Mouse (Mus musculus) hindbrain, embryonic 16.5 days (tissue): ENCODE results near the gene Galnt15. TPM values are rescaled to one million over a fixed set of nuclear protein-coding genes. Genes with fewer than 3 reads are reported as not detected.

Experiments
- ATAC-seq: fragments of 200-750 bp; cut with Nextera tagmentation; 2 replicates; pipeline ENCODE4 v1.8.0; 2017; ENCODE audit warnings: moderate TSS enrichment, moderate library complexity
- H3K27ac ChIP-seq: fragments of 300-500 bp; sonication (generic); 2 replicates; pipeline ENCODE4 v1.5.1; 2014; ENCODE audit warnings: low read depth, mild to moderate bottlenecking, control low read depth, low read length, moderate library complexity
- H3K27me3 ChIP-seq: fragments of 300-500 bp; sonication (generic); replicated peaks from 2 replicates; pipeline ENCODE4 v1.6.1; 2014; ENCODE audit warnings: low read length; ENCODE audit not compliant: control insufficient read depth, insufficient read depth
- H3K36me3 ChIP-seq: fragments of 300-500 bp; sonication (generic); 2 replicates; pipeline ENCODE4 v1.6.1; 2014; ENCODE audit warnings: mild to moderate bottlenecking, low read length, moderate library complexity, mixed read lengths; ENCODE audit not compliant: control insufficient read depth, insufficient read depth
- H3K4me1 ChIP-seq: fragments of 300-500 bp; sonication (generic); 2 replicates; pipeline ENCODE4 v1.6.1; 2014; ENCODE audit warnings: low read depth, low read length; ENCODE audit not compliant: control insufficient read depth, insufficient read depth
- H3K4me2 ChIP-seq: fragments of 300-500 bp; sonication (generic); 2 replicates; pipeline ENCODE4 v1.6.1; 2014; ENCODE audit warnings: mild to moderate bottlenecking, low read length, control low read depth, moderate library complexity
- H3K4me3 ChIP-seq: fragments of 300-500 bp; sonication (generic); 2 replicates; pipeline ENCODE4 v1.5.1; 2014; ENCODE audit warnings: mild to moderate bottlenecking, low read length, control low read depth, moderate library complexity
- H3K9ac ChIP-seq: fragments of 300-500 bp; sonication (generic); 2 replicates; pipeline ENCODE4 v1.6.1; 2014; ENCODE audit warnings: low read depth, mild to moderate bottlenecking, control low read depth, low read length, moderate library complexity
- H3K9me3 ChIP-seq: fragments of 300-500 bp; sonication (generic); 2 replicates; pipeline ENCODE4 v1.6.1; 2014; ENCODE audit warnings: mild to moderate bottlenecking, low read length, moderate library complexity; ENCODE audit not compliant: control insufficient read depth
- WGBS: fragments of 180-500 bp; shearing (Covaris S2); extraction: QIAGEN DNeasy Blood & Tissue Kit; methylation state at CpG from one replicate; pipeline ENCODE4 v1.1.7; 2014; 5-methylcytosine and 5-hydroxymethylcytosine counted together
- polyA plus RNA-seq: library from polyadenylated mRNA; unstranded; fragments of >200 nt; fragmentation: Nextera tagmentation; extraction: Ambion mirVana; gene quantifications from 2 replicates; pipeline ENCODE4 v1.2.1, GENCODE M21; 2015

The Galnt15 gene
- polyA plus RNA-seq, 1 experiment from 2014 or later, result 1.4 TPM

DNA sequence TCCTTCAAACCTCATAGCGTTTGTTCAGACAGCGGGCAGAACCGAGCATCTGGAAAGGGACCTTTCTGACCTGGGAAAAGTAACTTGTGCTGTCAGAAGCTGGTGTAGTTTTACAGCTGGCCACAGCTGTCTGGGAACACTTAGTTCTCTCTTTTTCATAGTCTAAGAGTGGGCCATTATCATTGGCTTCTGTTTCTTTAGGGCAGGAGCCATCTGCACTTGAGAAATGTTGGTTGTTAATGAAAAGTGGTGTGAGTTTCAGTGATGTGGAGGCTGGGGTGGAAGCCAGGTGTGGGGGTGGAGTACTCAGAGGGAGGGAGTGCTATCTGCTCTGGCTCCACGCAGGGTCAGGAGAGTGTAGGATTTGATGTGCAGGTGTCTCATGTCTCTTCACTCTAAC is 62.3 kb downstream of the Galnt15 start:
- Histone ChIP-seq H3K4me3 (no peak overlapping the region), H3K9ac (no peak overlapping the region), H3K4me1 (peaks cover 12% of the 10 kb centered on the region), H3K36me3 (peaks cover 11% of the 10 kb centered on the region), H3K27me3 (no peaks in the 10 kb centered on the region), H3K4me2 (no peak overlapping the region), H3K27ac (no peak overlapping the region), H3K9me3 (no peaks in the 10 kb centered on the region)
- ATAC-seq, result no peak
- WGBS, result 82% methylated on average over 4 of the region's 4 CpGs

- ATAC-seq, result no peak
- WGBS, result 91% methylated on average over 4 of the region's 4 CpGs
- Histone ChIP-seq H3K9ac (no peak overlapping the region), H3K27ac (no peak overlapping the region), H3K4me2 (no peak overlapping the region), H3K4me1 (peaks cover 6% of the 10 kb centered on the region), H3K9me3 (no peaks in the 10 kb centered on the region), H3K36me3 (peaks cover 13% of the 10 kb centered on the region), H3K27me3 (no peaks in the 10 kb centered on the region), H3K4me3 (no peak overlapping the region)
Measured at GRCm38 (mm10) chr14:32091704-32092103, 62.9 kb downstream of the Galnt15 start.

- H3K36me3 ChIP-seq, result peaks cover 24% of the 10 kb centered on the region
- WGBS, result 81% methylated on average over 1 of the region's 1 CpGs
- ATAC-seq, result no peak
- H3K9me3 ChIP-seq, result no peaks in the 10 kb centered on the region
- H3K27me3 ChIP-seq, result no peaks in the 10 kb centered on the region
- H3K4me3 ChIP-seq, result no peak overlapping the region
- no peak overlapping the region for H3K4me2 ChIP-seq
- no peak overlapping the region; the same call in 1 of the 2 replicates for H3K9ac ChIP-seq
- no peaks in the 10 kb centered on the region for H3K4me1 ChIP-seq
- H3K27ac ChIP-seq, result no peak overlapping the region
Measured at GRCm38 (mm10) chr14:32093018-32093417, 64.2 kb downstream of the Galnt15 start.

DNA sequence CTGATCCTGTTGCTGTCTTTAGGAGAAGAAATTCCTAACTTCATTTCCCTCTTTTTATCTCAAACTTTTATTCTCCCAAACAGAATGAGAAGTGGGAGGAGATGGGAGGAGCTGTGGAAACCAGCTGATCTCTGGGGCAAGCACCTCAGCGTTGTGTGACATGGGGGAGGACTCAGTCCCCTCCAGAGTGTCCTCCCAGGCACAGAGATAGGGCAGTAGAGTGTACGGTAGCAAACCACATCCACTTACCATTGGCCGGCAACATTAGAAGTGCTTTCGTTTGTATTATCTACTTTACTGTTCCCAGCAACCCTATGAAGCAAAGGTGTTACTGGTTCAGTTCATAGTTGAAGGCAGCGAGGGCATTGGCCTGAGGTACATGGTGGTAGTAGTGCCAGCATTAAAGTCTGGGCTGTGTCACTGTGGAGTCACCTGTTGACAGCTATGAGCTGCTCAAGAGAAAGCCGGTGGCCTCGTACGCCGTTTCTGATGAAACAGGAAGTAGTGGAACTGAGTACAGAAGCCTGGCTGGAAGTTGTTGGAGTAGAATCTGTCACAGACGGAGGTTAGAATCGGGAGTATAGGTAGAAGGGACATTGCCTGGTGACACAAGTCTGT is 64.8 kb downstream of the Galnt15 start:
- Histone ChIP-seq H3K9me3 (no peaks in the 10 kb centered on the region), H3K27me3 (no peaks in the 10 kb centered on the region), H3K27ac (no peak overlapping the region), H3K4me3 (no peak overlapping the region), H3K9ac (no peak overlapping the region; the same call in 1 of the 2 replicates), H3K36me3 (peaks cover 24% of the 10 kb centered on the region), H3K4me2 (no peak overlapping the region), H3K4me1 (no peaks in the 10 kb centered on the region)
- ATAC-seq, result no peak
- 92% methylated on average over 11 of the region's 11 CpGs for WGBS

DNA sequence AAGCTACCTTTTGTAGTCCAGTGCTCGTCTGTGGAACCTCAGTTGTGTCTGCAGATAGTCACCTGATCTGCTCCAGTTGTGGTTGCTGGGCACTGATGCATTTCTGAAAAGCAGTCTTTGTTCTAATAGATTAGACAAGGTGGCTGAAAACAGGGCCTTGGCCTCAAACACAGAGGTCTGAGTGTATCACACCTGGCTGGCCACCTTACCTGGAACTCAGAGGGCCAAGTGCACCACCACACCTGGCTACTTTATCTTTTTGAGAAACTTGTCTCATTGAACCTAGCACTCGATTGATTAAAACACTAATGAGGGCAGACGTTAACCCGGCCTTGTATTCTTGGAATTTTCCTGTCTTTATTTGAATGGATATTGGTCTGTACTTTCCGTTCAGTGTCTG is 66.9 kb downstream of the Galnt15 start:
- Histone ChIP-seq H3K9ac (no peak overlapping the region), H3K27me3 (no peaks in the 10 kb centered on the region), H3K27ac (no peak overlapping the region), H3K4me3 (no peak overlapping the region), H3K4me1 (no peaks in the 10 kb centered on the region), H3K36me3 (peaks cover 43% of the 10 kb centered on the region), H3K4me2 (no peak overlapping the region), H3K9me3 (no peaks in the 10 kb centered on the region)
- WGBS, result 92% methylated on average over 5 of the region's 5 CpGs
- no peak for ATAC-seq

- Histone ChIP-seq H3K4me3 (no peak overlapping the region), H3K4me2 (no peak overlapping the region), H3K9me3 (no peaks in the 10 kb centered on the region), H3K9ac (no peak overlapping the region), H3K27me3 (no peaks in the 10 kb centered on the region), H3K27ac (no peak overlapping the region), H3K4me1 (no peaks in the 10 kb centered on the region), H3K36me3 (peaks cover 47% of the 10 kb centered on the region)
- no peak for ATAC-seq
- WGBS, result 90% methylated on average over 5 of the region's 5 CpGs
Measured at GRCm38 (mm10) chr14:32096740-32097139, 68.0 kb downstream of the Galnt15 start.

GRCm38 (mm10) chr14:32097691-32098090 is 68.9 kb downstream of the Galnt15 start:
- WGBS, result 96% methylated on average over 7 of the region's 7 CpGs
- no peak overlapping the region for H3K27ac ChIP-seq
- H3K4me3 ChIP-seq, result no peak overlapping the region
- ATAC-seq, result no peak
- no peak overlapping the region for H3K9ac ChIP-seq
- H3K36me3 ChIP-seq, result peaks cover 44% of the 10 kb centered on the region
- H3K4me1 ChIP-seq, result no peaks in the 10 kb centered on the region
- no peaks in the 10 kb centered on the region for H3K27me3 ChIP-seq
- no peaks in the 10 kb centered on the region for H3K9me3 ChIP-seq
- no peak overlapping the region for H3K4me2 ChIP-seq

GRCm38 (mm10) chr14:32098951-32099350 is 70.2 kb downstream of the Galnt15 start:
- ATAC-seq, result no peak
- Histone ChIP-seq H3K4me1 (no peaks in the 10 kb centered on the region), H3K4me2 (no peak overlapping the region), H3K27me3 (no peaks in the 10 kb centered on the region), H3K27ac (no peak overlapping the region), H3K9me3 (no peaks in the 10 kb centered on the region), H3K4me3 (no peak overlapping the region), H3K9ac (no peak overlapping the region), H3K36me3 (peaks cover 38% of the 10 kb centered on the region)
- WGBS, result 98% methylated on average over 3 of the region's 3 CpGs

DNA sequence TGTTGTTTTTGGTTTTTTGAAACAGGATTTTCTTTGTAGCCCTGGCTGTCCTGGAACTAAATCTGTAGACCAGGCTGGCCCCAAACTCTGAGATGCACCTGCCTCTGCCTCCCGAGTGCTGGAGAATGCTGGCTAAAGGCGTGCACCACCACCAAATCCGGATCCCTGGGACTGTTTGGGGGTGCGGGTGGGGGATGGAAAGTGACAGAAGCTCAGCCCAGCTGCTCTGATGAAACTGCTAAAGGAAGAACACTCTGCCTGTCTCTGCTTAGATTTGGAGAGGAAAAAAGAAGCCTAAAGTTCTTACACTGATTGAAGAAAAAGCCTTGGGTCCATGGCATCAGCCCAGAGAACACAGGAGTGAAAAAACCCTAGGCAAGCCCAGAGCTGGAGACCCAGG is 74.8 kb downstream of the Galnt15 start:
- peaks cover 22% of the 10 kb centered on the region for H3K36me3 ChIP-seq
- H3K9ac ChIP-seq, result no peak overlapping the region
- no peaks in the 10 kb centered on the region for H3K27me3 ChIP-seq
- WGBS, result 92% methylated on average over 4 of the region's 4 CpGs
- H3K4me2 ChIP-seq, result no peak overlapping the region
- no peaks in the 10 kb centered on the region for H3K9me3 ChIP-seq
- no peak overlapping the region for H3K27ac ChIP-seq
- no peak for ATAC-seq
- H3K4me3 ChIP-seq, result no peak overlapping the region
- no peaks in the 10 kb centered on the region for H3K4me1 ChIP-seq

- Histone ChIP-seq H3K4me2 (no peak overlapping the region), H3K27ac (no peak overlapping the region), H3K4me1 (no peaks in the 10 kb centered on the region), H3K27me3 (no peaks in the 10 kb centered on the region), H3K36me3 (peaks cover 4% of the 10 kb centered on the region; the same call in 1 of the 2 replicates), H3K9me3 (no peaks in the 10 kb centered on the region), H3K9ac (no peak overlapping the region), H3K4me3 (no peak overlapping the region)
- WGBS, result 62% methylated on average over 7 of the region's 7 CpGs
- ATAC-seq, result no peak
Measured at GRCm38 (mm10) chr14:32105663-32106062, 76.9 kb downstream of the Galnt15 start.
